Mouse (Mus musculus) retina, embryonic 14.5 days (tissue): ENCODE results near the gene Nxn.

Source experiments
- DNase-seq: peaks from one replicate; pipeline ENCODE4 v3.0.0-alpha.2; 2015; ENCODE audit warnings: low spot score

Gene Nxn

DNA sequence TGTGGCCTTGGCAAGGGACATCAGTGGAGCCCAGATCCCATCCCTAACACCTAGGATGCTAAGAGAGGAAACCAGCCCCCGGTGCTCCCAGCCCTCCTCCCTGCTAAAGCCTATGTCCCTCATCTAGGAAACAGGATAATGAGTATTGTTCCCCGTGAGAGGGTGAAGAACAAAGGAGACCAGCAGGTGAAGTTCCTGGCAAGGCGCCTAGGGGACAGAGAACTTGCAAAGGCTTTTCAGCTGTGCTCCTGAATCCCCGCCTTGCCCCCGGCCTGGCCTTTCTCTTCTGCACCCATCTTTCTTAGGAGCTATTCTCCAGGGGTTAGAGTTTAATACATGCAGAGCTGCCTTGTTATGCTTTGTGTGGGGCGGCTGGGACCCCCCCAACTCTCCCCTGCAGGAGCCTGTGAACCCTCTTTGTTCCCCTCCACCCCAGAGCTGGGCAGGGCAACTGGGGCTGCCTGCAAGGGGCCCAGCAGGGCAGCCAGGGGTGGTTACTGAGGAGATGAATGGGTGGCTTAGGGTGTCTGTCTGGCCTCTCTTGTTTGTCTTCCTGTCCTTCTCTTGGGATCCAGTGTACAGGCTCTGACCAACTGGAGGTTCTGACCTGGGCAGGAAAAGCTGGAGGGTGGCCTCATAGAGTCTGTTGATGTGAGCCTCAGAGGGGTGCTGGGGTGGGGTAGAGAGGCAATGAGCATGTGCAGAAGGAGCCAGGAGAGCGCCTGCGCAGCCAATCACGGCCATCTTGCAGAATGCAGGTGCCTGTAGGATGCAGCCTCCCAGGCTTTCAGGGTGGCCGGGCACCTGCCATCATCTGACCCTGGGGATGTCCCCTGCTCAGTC lies 138.5 kb downstream of the Nxn start:
- no peak for DNase-seq

DNA sequence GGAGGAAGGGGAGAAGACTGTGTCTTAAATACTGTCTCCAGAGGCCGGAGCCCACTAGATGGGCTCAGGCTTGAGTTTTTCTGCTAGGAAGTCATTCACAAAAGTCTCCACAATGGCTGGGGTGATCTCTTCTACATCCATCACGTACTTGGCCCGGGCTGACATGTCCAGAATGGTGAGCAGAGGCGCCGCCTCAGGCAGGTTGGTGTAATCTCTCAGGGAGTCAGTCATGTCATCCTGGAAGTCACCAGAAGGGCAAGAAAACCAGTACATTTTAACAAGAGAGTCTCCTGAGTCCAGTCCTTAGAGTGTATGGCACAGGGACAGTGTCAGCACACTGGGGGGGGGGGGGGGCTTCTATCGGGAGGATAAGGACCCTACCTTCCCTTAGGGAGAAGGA lies 140.4 kb downstream of the Nxn start:
- DNase-seq = no peak

DNA sequence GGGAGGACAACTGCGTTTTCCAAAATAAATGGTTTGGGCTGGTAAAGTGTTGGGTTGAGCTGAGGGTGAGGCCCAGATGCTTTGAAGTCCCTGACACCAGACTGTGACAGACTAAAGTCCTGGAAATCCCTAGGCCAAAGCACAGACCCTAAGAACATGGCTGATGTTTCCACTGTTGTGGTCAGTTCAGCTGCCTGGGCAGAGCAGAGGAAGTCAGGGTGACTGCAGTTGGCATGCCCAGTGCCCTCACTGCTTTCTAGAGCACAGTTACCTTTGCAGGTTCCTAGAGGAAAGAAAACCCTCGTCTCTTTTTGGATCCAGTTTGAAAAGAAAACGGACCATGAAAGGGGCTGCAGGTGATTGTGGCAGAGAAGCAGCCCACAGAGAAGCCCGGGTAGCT lies 141.6 kb downstream of the Nxn start:
- no peak for DNase-seq

DNA sequence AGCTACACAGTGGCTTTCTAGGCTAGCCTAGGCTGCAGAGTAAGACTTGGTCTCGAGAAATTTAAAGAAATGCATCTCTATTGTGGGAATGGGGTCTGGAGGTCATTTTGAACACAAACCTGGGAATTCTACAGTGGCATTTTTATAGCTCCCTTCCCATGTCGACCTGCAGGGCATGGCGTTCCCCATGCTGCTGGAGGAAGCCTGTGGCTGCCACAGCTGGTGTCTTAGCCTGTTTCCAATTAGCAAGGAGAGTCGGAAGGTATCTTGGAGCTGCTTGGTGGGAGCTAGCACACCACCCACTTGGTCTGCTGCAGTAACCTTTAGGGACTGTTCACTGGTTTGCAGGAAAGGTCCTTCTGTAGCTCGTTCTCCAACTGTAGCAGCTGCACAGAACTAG lies 142.8 kb downstream of the Nxn start:
- DNase-seq = no peak

DNA sequence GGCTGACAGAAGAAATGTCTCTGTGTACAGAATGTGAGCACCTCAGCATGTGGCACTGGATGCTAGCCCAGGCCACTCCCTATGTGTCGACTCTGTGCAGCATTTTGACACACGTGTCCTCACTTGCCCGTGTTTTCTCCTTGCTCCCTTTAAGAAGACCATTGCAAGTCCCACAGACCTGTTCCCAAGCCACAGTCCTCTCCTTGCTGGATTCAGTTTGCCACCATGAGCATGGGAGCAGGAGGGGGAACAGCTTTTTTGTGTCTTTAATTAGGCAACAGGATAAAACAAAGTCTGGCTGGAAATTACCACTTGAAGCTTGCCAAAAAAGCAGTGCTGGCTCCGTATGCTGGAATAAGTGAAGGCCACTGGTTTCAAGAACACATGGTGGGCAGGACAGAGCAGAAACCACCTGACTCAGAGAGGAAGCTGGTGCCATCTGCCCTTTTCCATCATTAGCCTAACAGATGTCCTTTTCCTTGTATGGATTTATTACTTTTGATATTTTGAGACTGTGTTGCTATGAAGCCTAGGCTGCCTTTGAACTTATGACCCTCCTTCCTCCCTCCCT lies 143.4 kb downstream of the Nxn start:
- DNase-seq = no peak

DNA sequence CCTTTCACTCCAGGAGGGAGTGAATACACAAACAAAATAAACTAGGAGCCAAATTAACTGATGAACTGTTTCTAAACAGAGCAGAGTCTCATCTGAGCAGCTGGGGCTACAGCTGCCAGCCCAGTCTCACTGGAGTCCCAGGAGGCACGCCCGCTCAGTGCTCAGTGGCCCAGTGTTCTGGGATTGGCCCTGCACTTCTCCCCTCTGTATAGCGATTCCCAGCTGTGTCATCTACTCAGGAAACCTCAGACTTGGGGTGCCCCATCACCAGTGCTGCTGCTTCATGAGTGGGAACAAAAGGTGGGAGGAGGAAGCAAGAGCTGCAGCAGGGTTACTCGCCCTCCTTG lies 145.0 kb downstream of the Nxn start:
- DNase-seq = no peak

DNA sequence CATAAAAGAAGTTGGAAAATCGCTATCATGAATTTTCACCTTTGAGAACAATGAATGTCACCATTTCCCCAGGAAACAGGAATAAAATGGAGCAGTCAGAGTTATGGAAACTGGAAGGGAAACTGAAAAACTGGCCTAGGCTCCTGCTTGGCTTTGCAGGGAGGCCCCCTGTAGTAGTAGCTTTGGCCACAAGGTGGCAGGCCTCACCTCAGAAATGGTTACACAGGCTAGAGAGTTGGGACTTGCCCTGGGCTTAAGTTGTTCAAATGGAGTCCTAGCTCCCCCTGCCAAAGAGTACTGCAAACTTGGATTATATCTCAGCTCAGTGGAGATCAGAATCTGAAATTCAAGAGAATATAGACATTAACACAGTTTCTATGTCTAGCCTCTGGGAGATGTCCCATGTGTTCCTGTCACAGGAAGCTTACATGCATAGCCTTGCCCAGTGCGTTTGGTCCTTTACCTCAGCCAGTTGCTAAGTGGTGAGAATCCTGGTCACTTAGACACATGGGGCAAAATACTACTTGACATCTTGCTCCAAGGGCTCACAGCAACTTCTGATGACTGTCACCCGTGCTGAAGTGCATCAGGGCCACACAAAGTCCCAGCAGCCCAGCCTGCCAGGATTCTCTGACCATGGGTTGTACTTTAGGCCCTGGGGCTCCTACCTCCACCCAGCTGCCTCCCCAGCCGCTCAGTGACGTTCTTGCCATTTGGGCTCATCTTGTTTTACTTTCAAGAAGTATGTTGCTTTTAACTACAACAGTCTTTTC lies 145.6 kb downstream of the Nxn start:
- peak; percentile 83 for DNase-seq

DNA sequence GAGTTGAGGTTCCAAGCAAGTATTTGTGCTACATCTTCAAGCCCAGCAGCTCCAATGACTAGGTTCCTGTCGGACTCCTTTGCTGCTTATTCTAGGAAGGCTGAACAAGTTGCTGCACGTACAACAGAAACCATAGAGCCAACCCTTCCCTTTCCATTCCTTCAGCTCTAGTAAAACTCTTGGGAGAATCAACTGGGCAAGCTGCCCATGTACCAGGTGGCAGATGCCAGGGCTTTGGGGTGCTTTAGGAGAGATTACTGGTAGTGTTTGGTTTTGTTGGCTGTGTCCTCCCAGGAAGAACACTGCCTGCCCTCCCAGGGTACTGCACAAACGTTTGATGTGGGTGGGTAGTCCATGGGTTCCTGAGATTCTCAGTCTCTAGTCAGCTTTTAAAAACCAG lies 146.9 kb downstream of the Nxn start:
- DNase-seq = no peak

DNA sequence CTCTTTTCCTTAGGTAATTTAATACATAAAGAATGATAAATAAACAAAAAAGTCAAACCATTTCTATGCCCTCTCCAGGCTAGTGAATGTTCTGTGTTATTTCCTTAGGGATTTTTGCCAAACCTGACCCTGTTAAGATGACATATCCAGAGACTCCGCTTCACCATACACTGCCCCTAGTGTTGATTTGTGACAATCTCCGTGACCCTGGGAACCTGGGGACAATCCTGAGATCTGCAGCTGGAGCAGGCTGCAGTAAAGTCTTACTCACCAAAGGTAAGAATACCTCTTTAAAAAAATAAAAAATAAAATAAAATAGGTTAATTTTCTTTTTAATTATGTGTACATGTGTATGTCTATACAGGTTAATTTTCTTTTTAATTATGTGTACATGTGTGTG lies 151.7 kb downstream of the Nxn start:
- peak; percentile 49 for DNase-seq

DNA sequence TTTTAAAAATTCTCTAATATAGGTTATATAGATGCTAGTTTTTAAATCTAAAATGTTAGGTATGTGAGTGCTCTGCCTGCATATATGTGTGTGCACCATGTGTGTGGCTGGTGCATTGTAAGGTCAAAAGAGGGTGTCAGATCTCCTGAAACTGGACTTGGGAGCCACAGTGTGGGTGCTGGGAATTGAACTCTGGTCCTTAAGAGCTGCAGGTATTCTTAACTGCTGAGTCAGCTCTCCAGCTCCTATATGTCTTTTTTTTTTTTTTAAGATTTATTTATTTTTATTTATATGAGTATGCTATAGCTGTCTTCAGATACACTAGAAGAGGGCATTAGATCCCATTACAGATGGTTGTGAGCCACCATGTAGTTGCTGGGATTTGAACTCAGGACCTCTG lies 152.5 kb downstream of the Nxn start:
- DNase-seq = no peak

DNA sequence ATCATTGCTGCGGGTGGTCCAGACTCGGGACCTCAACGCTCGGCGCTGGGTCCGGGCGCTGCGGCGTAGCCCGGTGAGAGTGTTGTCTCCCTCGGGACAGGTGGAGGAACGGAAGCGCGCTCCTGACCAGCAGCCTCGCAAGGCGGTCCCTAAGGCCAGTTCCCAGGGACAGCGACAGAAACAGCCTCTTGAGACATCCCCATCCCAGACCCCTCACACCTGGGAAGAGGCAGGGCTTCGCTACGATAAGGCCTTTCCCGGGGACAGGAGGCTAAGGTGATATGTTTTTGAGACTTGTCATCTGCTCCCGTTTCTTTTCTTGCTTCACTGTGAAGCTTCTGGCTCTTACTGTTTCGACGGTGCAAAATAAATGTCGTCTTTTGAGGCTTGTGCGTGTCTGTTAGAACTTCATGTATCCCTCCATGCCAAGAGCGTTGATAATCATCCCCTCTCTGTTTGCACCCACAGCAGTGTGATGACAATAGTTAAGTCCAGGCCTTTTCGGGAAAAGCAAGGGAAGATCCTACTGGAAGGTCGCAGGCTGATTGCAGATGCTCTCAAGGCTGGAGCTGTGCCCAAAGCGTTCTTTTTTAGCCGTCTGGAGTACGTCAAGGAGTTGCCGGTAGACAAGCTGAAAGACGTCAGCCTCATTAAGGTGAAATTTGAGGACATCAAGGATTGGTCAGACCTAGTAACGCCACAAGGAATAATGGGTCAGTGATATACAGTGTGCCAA lies 155.0 kb downstream of the Nxn start:
- no peak for DNase-seq

DNA sequence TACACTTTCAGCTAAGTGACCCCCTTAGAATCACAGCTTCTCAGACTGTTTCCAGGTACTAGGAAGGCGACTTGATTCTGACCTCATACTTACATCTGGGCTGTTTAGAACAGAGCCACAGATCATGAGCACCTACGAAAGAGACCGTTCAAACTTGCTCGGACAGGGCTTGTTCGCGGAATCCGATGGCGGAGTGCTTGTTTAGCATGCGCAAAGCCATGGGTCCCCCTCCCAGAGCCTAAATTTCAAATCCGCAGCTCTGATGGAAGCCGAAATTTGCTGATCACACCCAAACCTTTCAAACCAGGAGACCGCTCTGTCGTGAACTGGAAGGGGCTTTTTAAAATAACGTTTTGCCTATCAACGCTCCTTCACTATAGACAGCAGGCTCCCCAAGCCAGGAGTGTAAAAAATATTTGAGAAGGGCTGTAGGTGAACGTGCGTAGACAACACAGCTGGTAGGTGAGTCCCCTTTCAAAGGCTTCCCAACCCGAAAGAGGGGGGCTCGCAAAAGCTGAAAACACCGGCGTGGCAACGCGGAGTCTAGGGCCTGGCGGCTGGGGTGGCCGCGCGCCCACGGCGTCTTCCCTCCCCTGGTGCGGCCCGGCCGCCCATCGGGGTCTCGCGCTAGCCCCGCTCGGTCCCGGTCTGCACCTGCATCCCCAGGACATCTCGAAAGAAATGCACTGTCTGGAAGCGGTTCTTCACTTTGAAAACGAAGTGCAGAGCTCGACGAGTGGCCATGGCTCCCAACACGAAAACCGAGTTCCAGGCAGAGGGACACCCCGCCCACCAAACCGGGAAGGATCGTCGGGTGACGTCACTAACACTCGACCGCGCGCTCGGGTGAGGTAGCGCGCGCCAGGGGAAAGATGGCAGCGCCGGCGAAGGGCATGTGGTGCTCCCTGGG lies 155.8 kb downstream of the Nxn start, which contains the start of the genes Mrm3 and Glod4:
Mrm3 (plus strand) TSS at position 815 of the 910 bp plus-strand sequence.
Glod4 (minus strand) TSS at position 825 of the 910 bp plus-strand sequence.
- peak; percentile 95 for DNase-seq

DNA sequence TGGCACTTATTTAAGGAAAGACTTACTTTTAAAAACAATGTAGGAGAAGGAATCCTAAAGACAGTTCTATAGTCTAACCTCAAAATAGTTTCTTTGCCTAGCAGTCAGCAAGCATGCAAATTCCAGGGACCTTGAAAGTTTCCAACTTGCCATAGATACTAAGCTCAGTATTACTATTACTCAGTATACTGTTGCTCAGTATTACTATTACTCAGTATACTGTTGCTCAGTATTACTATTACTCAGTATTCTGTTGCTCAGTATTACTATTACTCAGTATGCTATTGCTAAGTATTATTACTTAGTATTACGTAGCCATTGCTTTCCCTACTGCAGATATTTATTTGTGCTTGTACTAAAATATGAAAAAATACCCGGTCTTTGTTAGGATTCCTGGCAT lies 159.2 kb downstream of the Nxn start:
- no peak for DNase-seq

DNA sequence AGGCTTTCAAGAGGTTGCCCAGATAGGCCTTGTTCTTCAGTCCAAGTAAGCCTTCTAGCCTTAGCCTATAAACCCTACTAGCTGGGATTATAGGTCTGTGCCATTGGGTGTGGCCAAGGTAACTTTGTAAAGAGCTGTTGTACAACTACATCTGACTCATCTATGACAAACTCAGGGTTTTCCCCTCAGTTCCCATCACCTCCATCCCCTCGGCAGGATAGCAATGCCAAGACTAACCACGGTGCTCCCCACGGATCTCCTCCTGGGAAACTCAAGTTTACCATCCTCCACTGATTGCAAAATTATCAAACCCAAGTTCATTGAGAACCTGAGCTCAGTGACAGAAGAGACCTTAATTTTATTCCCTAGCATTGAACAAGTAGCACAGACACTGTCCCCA lies 162.8 kb downstream of the Nxn start:
- DNase-seq = no peak

DNA sequence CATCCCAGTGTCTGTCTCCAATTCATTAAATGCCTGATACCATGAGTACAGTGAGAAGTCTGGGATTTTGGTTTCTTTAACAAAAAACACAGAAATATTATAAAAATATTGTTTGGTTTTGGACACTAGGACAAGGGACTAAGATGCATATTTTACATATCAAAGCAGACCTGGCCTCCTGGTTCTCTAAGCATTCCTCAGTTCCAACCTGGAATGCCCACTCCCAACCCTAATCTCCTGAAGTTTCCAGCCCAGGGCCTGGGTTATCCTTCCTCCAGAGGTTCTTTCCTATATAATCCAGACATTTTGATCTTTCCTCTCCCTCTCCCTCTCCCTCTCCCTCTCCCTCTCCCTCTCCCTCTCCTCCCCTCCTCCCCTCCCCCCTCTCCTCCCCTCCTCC lies 173.9 kb downstream of the Nxn start:
- no peak for DNase-seq

DNA sequence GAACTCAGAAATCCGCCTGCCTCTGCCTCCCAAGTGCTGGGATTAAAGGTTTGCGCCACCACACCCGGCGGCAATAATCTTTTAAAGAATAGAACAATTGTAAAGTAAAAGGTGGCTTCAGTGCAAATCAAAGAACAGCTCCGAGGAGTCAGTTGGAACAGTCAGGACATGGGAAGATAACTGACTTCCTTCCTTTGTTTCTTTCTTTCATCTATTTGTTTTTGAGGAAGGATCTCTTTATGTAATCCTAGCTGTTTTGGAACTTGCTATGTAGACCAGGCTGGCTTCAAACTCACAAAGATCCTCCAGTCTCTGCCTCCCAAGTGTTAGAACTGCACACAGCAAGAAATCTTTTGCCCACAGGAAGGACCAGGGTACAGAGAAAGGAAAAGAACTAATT lies 174.3 kb downstream of the Nxn start:
- no peak for DNase-seq

DNA sequence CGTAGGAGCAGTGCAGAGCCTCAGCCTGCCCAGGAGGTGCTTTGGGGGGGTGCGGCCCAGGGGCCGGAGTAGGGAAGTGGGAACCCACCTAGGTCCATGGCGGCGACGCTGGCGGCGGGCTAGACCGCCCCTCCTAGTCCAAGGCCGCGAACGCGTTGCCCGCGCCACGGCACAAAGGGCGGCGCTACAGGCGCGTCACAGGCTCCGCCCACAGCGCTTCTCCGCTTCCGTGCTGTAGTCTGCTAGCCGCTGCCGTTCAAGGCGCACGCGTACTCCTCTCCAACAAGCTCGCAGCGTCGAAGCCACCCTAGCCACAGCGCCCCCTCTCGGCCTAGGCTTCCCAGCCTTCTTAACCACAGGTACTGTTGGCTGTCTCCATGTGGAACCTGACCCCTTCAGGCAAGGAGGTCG lies 181.5 kb downstream of the Nxn start, which contains the start of the genes Dbil5 and Gemin4:
Dbil5 (plus strand) TSS at position 219 of the 411 bp plus-strand sequence.
Gemin4 (minus strand) TSS at position 275 of the 411 bp plus-strand sequence.
- DNase-seq = peak; percentile 100

DNA sequence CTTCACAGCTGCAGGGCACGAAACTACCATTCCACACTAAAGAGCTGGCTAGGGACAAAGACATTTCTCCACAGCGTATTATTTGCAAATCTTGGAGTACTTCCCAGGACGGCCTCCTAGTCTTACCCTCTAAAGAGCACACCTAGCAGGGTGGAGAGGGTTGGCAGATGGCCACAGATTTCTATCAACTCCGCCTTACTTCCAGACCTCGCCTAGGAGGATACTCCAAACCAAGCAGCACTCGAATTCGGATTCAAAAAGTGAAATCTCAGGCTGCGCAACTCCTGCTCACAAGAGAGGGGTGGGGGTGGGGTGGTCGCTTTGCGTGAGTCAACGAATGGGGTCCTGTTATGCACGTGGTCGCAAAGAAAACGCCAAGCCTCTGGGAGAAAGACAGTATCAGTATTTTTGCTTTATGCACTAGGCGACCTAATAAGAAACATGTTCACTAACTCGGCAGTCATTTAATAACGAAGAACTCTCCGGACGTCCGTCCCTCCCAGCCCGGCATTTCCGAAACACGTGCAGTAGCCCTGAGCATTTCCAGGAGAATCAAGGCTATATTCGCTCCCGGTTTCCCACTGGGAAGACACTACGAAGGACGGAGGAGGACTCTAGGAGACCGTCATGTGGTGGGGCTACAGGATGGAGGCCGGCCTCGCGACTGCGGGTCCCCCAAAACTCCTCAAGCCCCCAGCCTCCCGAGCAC lies 182.1 kb downstream of the Nxn start:
- DNase-seq = no peak

DNA sequence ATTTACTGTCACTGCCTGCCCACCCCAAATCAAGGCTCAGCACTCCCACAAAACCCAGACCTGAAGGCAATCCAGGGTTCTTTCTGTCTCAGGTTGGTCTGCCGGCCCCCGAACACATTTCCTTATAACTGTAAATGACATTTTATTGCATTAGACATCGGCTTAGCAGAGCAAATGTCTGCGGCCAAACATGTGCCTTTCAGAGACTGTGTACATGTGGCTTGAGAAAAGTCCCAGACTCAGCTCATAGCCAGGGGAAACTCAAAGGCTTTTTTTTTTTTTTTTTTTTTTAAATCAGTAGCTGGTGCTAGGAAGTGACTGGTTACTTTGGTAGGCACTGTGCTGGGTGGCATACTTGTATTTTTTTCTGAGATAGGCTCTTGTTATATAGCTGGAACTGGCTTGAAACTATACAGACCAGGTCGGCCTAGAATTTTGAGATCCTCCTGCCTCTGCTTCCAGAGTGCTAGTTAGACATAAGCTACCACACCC lies 182.8 kb downstream of the Nxn start:
- no peak for DNase-seq

DNA sequence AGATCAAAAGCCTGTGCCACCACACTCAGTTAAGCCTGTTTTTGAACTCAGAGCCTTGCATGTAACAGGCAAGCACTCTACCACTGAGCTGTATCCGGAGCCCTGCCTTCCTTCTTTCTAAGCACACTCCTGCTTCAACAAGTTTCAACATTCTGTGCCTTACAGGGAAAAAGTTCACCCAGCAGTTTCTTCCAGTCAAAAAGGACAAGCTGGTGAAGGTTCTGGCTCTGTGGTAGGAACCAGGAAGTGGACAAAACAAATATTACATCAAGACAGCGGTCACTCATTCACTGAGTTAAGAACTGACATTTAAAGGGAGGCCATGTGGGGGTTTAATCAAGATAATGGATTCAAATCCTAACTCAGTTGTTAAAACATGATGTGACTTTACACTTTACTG lies 183.9 kb downstream of the Nxn start:
- DNase-seq = no peak
